In genomic region chr7:18925162-18925938, GRCm38 (mm10) we compare ENCODE assay signal across 8 mouse cellular contexts. TPM values are rescaled to one million over a fixed set of nuclear protein-coding genes. Genes with fewer than 3 reads are reported as not detected.
DNase-seq lines count a peak whose midpoint lies in the region; ATAC-seq and TF ChIP-seq lines count a peak whose summit lies in the region.

Nova2 (plus strand) TSS chr7:18925888.

- H3K27ac ChIP-seq in embryonic fibroblast, embryonic 13.5 days (ENCODE audit: insufficient read depth, low read length) = no peak within 1 kb of the TSS
- no peak within 1 kb of the TSS for H3K27ac ChIP-seq in heart, embryonic 11.5 days (ENCODE audit: low read depth, low read length)
- no peak within 1 kb of the TSS for H3K27ac ChIP-seq in kidney, embryonic 14.5 days (ENCODE audit: low read depth, low read length)
- no peak within 1 kb of the TSS for H3K27ac ChIP-seq in limb, embryonic 14.5 days (replicated peaks; ENCODE audit: low read depth, low read length)
- H3K27ac ChIP-seq in midbrain, embryonic 16.5 days (ENCODE audit: low read length) = peak within 1 kb of the TSS; percentile 97

- ATAC-seq in heart, embryonic 11.5 days (replicated peaks; ENCODE audit: insufficient number of reproducible peaks, low FRiP score, low TSS enrichment) = peak; percentile 84
- ATAC-seq in kidney, embryonic 14.5 days (ENCODE audit: low FRiP score, low TSS enrichment) = peak; percentile 83
- ATAC-seq in limb, embryonic 14.5 days (ENCODE audit: low FRiP score, low read depth) = peak; percentile 81
- peak; percentile 77 for ATAC-seq in midbrain, embryonic 16.5 days

- H3K4me1 ChIP-seq in embryonic fibroblast, embryonic 13.5 days (ENCODE audit: control insufficient read depth, insufficient read depth, low read length) = no peaks in the 10 kb centered on the region
- peaks cover 8% of the 10 kb centered on the region for H3K4me1 ChIP-seq in heart, embryonic 11.5 days (ENCODE audit: control insufficient read depth, insufficient read depth, low read length)
- peaks cover 5% of the 10 kb centered on the region; the same call in 1 of the 2 replicates for H3K4me1 ChIP-seq in kidney, embryonic 14.5 days (ENCODE audit: control insufficient read depth, insufficient read depth, low read length)
- peaks cover 3% of the 10 kb centered on the region; the same call in 1 of the 2 replicates for H3K4me1 ChIP-seq in limb, embryonic 14.5 days (ENCODE audit: control insufficient read depth, insufficient read depth, low read length)
- H3K4me1 ChIP-seq in midbrain, embryonic 16.5 days (ENCODE audit: control insufficient read depth, insufficient read depth, low read length) = peaks cover 70% of the 10 kb centered on the region

- 0 out of 2 replicates have a peak, but pooled peaks have one; percentile 7 for TF ChIP-seq CTCF in brain, embryonic 14.5 days (IDR thresholded peaks at IDR 0.05; ENCODE audit: borderline replicate concordance, extremely low read depth, insufficient read depth, insufficient read length)
- no peak for TF ChIP-seq CTCF in embryonic fibroblast, embryonic 13.5 days (IDR thresholded peaks at IDR 0.05; ENCODE audit: borderline replicate concordance, insufficient read depth, low read length)

- H3K4me2 ChIP-seq in heart, embryonic 11.5 days = peak within 1 kb of the TSS; percentile 91
- H3K4me2 ChIP-seq in kidney, embryonic 14.5 days (replicated peaks; ENCODE audit: low read depth, low read length) = peak within 1 kb of the TSS; percentile 89
- peak within 1 kb of the TSS; percentile 76 for H3K4me2 ChIP-seq in limb, embryonic 14.5 days (replicated peaks; ENCODE audit: low read depth, low read length, severe bottlenecking)
- H3K4me2 ChIP-seq in midbrain, embryonic 16.5 days (ENCODE audit: low read length) = peak within 1 kb of the TSS; percentile 65

- H3K4me3 ChIP-seq in embryonic fibroblast, embryonic 13.5 days (ENCODE audit: insufficient read depth, low read length) = 0 out of 2 replicates have a peak within 1 kb of the TSS, but pooled peaks have one; percentile 6
- peak within 1 kb of the TSS; percentile 58 for H3K4me3 ChIP-seq in heart, embryonic 11.5 days (ENCODE audit: low read depth, low read length)
- peak within 1 kb of the TSS; percentile 48 for H3K4me3 ChIP-seq in kidney, embryonic 14.5 days (ENCODE audit: low read length)
- H3K4me3 ChIP-seq in limb, embryonic 14.5 days (replicated peaks; ENCODE audit: low read length) = peak within 1 kb of the TSS; percentile 43
- peak within 1 kb of the TSS; percentile 86 for H3K4me3 ChIP-seq in midbrain, embryonic 16.5 days (ENCODE audit: low read depth, low read length)

- DNase-seq in B cell, adult 2 months = peak; percentile 82 to 83
- peak; percentile 99 for DNase-seq in brain, embryonic 14.5 days (ENCODE audit: low read depth)
- DNase-seq in limb, embryonic 14.5 days (ENCODE audit: low spot score) = peak; percentile 67
- DNase-seq in spleen, adult 18-20 months = peak; percentile 48 to 53

- TF ChIP-seq POLR2A in brain, embryonic 14.5 days (IDR thresholded peaks at IDR 0.05; ENCODE audit: borderline replicate concordance, extremely low read depth, insufficient read depth, insufficient read length, poor library complexity, severe bottlenecking) = peak; percentile 90; the same call in 1 of the 2 replicates
- TF ChIP-seq POLR2A in embryonic fibroblast, embryonic 13.5 days (IDR thresholded peaks at IDR 0.05; ENCODE audit: low read depth, low read length) = no peak
- TF ChIP-seq POLR2A in limb, embryonic 14.5 days (IDR thresholded peaks at IDR 0.05; ENCODE audit: borderline replicate concordance, extremely low read depth, insufficient read depth, insufficient read length) = no peak

- H3K9ac ChIP-seq in heart, embryonic 11.5 days (ENCODE audit: low read depth, low read length) = peak within 1 kb of the TSS; percentile 65
- H3K9ac ChIP-seq in kidney, embryonic 14.5 days (ENCODE audit: low read depth, low read length) = peak within 1 kb of the TSS; percentile 73
- H3K9ac ChIP-seq in limb, embryonic 14.5 days (ENCODE audit: low read depth, low read length, severe bottlenecking) = peak within 1 kb of the TSS; percentile 49
- H3K9ac ChIP-seq in midbrain, embryonic 16.5 days (ENCODE audit: low read depth, low read length) = peak within 1 kb of the TSS; percentile 93

- peaks cover 49% of the 10 kb centered on the region for H3K27me3 ChIP-seq in heart, embryonic 11.5 days (ENCODE audit: control insufficient read depth, insufficient read depth, low read length)
- H3K27me3 ChIP-seq in kidney, embryonic 14.5 days (ENCODE audit: control insufficient read depth, insufficient read depth, low read length) = peaks cover 63% of the 10 kb centered on the region
- peaks cover 49% of the 10 kb centered on the region for H3K27me3 ChIP-seq in limb, embryonic 14.5 days (ENCODE audit: control insufficient read depth, insufficient read depth, low read length)
- no peaks in the 10 kb centered on the region for H3K27me3 ChIP-seq in midbrain, embryonic 16.5 days (ENCODE audit: control insufficient read depth, insufficient read depth, low read depth, low read length)

- no peaks in the 10 kb centered on the region for H3K9me3 ChIP-seq in heart, embryonic 11.5 days (replicated peaks; ENCODE audit: control insufficient read depth, low read length)
- no peaks in the 10 kb centered on the region for H3K9me3 ChIP-seq in kidney, embryonic 14.5 days (ENCODE audit: control insufficient read depth, low read length)
- no peaks in the 10 kb centered on the region for H3K9me3 ChIP-seq in limb, embryonic 14.5 days (ENCODE audit: control insufficient read depth, low read length)
- H3K9me3 ChIP-seq in midbrain, embryonic 16.5 days (replicated peaks; ENCODE audit: control insufficient read depth, low read length, poor library complexity, severe bottlenecking) = no peaks in the 10 kb centered on the region

- no peaks in the 10 kb centered on the region for H3K36me3 ChIP-seq in heart, embryonic 11.5 days (ENCODE audit: control insufficient read depth, insufficient read depth, low read length)
- H3K36me3 ChIP-seq in kidney, embryonic 14.5 days (ENCODE audit: control insufficient read depth, insufficient read depth, low read length) = no peaks in the 10 kb centered on the region
- no peaks in the 10 kb centered on the region for H3K36me3 ChIP-seq in limb, embryonic 14.5 days (ENCODE audit: control insufficient read depth, insufficient read depth, low read length)
- no peaks in the 10 kb centered on the region for H3K36me3 ChIP-seq in midbrain, embryonic 16.5 days (ENCODE audit: control insufficient read depth, insufficient read depth, low read length)

- under 1% methylated on average over 28 of the region's 45 CpGs for WGBS in heart, embryonic 11.5 days (ENCODE audit: insufficient replicate concordance)
- WGBS in kidney, embryonic 14.5 days = under 1% methylated on average over 23 of the region's 45 CpGs
- WGBS in limb, embryonic 14.5 days = 0% methylated on average over 17 of the region's 45 CpGs
- WGBS in midbrain, embryonic 16.5 days = 0% methylated on average over 21 of the region's 45 CpGs

RNA-seq across cellular contexts. Expression of gene Nova2, which starts in this region (rescaled TPM):
- polyA plus RNA-seq in brain, embryonic 14.5 days (2012; rRNA removed) = 20.7 and 52.7 TPM in 2 replicates
- polyA plus RNA-seq in embryonic fibroblast, embryonic 13.5 days (2011; ENCODE audit: insufficient read length, low read depth, missing spikeins) = 0.23 and 0.30 TPM in 2 replicates
- polyA plus RNA-seq in heart, embryonic 11.5 days (2014; fragmentation: Nextera tagmentation; extraction: Ambion mirVana) = 0.77 and 0.93 TPM in 2 replicates
- polyA plus RNA-seq in kidney, embryonic 14.5 days (2014; fragmentation: Nextera tagmentation; extraction: Ambion mirVana) = 0.96 and 1.1 TPM in 2 replicates
- 1.3 TPM in 2 replicates for polyA plus RNA-seq in limb, embryonic 14.5 days (2012; rRNA removed)
- polyA plus RNA-seq in limb, embryonic 14.5 days (2014; fragmentation: Nextera tagmentation; extraction: Ambion mirVana) = 0.37 and 0.57 TPM in 2 replicates
- 11.9 and 14.3 TPM in 2 replicates for polyA plus RNA-seq in midbrain, embryonic 16.5 days (2015; fragmentation: Nextera tagmentation; extraction: Ambion mirVana)

Comparison
In these comparisons a context has a peak if more than half of its experiments do, and no peak if none do; other contexts are left out.
1. Peak in ATAC-seq, H3K4me3 ChIP-seq, H3K9ac ChIP-seq and H3K4me2 ChIP-seq in heart, embryonic 11.5 days; RNA of the gene not detected or under 1 TPM.
2. H3K4me3 ChIP-seq: peak in every context shown above with its lines; median percentile 86 in midbrain, embryonic 16.5 days; 58 in heart, embryonic 11.5 days; 48 in kidney, embryonic 14.5 days; 43 in limb, embryonic 14.5 days; 6 in embryonic fibroblast, embryonic 13.5 days.